Mouse (Mus musculus) heart, adult 2 months (tissue): ENCODE measurements around the gene Slc22a14. TPM values are rescaled to one million over a fixed set of nuclear protein-coding genes. Genes with fewer than 3 reads are reported as not detected.

Experiments
- DNase-seq, 2 experiments: peaks; one replicate each; pipeline ENCODE4 v3.0.0; 2021
- H3K27ac ChIP-seq: fragments of 200-600 bp; 2 replicates; pipeline ENCODE4 v1.8.1; 2022
- H3K27me3 ChIP-seq: fragments of 200-500 bp; 2 replicates; pipeline ENCODE4 v1.6.1; 2012; ENCODE audit warnings: mild to moderate bottlenecking, low read length, inconsistent platforms, mixed read lengths; ENCODE audit not compliant: control insufficient read depth, insufficient read depth
- H3K36me3 ChIP-seq: fragments of 200-500 bp; 2 replicates; pipeline ENCODE4 v1.6.1; 2012; ENCODE audit warnings: low read length, inconsistent platforms; ENCODE audit not compliant: control insufficient read depth, insufficient read depth
- H3K4me1 ChIP-seq: fragments of 200-500 bp; 2 replicates; pipeline ENCODE4 v1.6.1; 2011; ENCODE audit warnings: low read length; ENCODE audit not compliant: control insufficient read depth, insufficient read depth
- H3K4me3 ChIP-seq: fragments of 200-600 bp; 2 replicates; pipeline ENCODE4 v1.8.1; 2022
- H3K79me2 ChIP-seq: fragments of 200-500 bp; replicated peaks from 2 replicates; pipeline ENCODE4 v1.6.1; 2012; ENCODE audit warnings: mild to moderate bottlenecking, inconsistent platforms, low read length, moderate library complexity, mixed read lengths; ENCODE audit not compliant: control insufficient read depth, insufficient read depth
- H3K9ac ChIP-seq: fragments of 200-500 bp; 2 replicates; pipeline ENCODE4 v1.6.1; 2012; ENCODE audit warnings: low read depth, mild to moderate bottlenecking, control low read depth, inconsistent platforms, low read length, mixed read lengths
- CTCF ChIP-seq: fragments of 200-600 bp; IDR thresholded peaks from 2 replicates; pipeline ENCODE4 v1.8.1; 2022; ENCODE audit warnings: antibody characterized with exemption, mild to moderate bottlenecking, moderate library complexity
- EP300 ChIP-seq: fragments of 200-500 bp; IDR thresholded peaks from 2 replicates; pipeline ENCODE4 v1.6.1; 2011; ENCODE audit warnings: low read depth, low read length, control low read depth; ENCODE audit not compliant: insufficient read depth
- POLR2A ChIP-seq: fragments of 200-500 bp; IDR thresholded peaks from 2 replicates; pipeline ENCODE4 v1.6.1; 2011; ENCODE audit warnings: mild to moderate bottlenecking, low read depth, low read length, control low read depth; ENCODE audit not compliant: insufficient read depth
- WGBS: fragments of 180-500 bp; shearing (Covaris S2); methylation state at CpG from one replicate; pipeline ENCODE4 v1.1.7; 2018; 5-methylcytosine and 5-hydroxymethylcytosine counted together
- intact Hi-C: fragments of 180-260 bp; cut with DNase I; formaldehyde crosslinking; loops from one replicate; pipeline ENCODE4 v1.15.1; 2025
- polyA plus RNA-seq: library from polyadenylated mRNA; depleted of rRNA; stranded (reverse); fragments of >200 nt; gene quantifications from 2 replicates; pipeline ENCODE4 v1.2.3, GENCODE M21; 2012
- total RNA-seq, 2 experiments: library from RNA; stranded (reverse); gene quantifications; 2 replicates each; pipeline ENCODE4 v1.2.3; 2021

Slc22a14 gene
- total and polyA plus RNA-seq, 3 experiments = 0.78 TPM; not detected in 2

DNA sequence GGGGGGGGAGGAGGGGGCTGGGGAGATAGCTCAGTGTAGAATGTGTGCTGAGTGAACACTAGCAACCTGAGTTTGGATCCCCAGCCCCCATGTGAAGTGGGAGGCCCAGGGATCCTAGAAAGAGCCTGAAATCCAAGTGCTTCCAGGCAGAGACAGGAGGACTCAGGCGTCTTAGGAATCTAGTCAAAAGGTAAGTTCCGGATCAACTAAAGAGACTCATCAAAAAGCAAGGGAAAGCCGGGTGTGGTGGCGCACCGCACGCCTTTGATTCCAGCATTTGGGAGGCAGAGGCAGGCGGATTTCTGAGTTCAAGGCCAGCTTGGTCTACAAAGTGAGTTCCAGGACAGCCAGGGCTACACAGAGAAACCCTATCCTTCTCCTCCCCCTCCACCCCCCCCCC is 44.9 kb downstream of the Slc22a14 start:
- H3K9ac ChIP-seq = no peak overlapping the region

DNA sequence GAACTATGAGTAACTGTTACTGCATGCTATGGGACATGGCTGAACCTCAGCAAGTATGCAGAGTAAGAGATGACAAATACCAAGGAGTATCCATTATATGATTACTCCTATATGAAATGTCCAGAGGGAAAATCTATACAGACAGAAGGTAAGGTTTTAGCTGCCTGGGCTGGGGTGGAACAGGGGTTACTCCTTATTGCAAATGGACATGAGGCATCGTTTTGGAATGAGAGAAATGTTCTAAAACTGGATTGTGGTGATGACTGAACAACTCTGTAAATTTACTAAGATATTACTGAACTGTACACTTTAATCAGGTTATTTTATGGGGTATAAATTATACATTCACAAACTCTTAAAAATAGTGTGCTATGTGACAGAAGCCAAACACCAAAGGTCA is 46.5 kb downstream of the Slc22a14 start:
- intact Hi-C loops = no loop called here
- Histone ChIP-seq H3K79me2 (peaks cover 8% of the 10 kb centered on the region), H3K36me3 (peaks cover 3% of the 10 kb centered on the region; the same call in 1 of the 2 replicates), H3K27me3 (no peaks in the 10 kb centered on the region), H3K9ac (no peak overlapping the region), H3K4me1 (peaks cover 6% of the 10 kb centered on the region), H3K27ac (no peak overlapping the region), H3K4me3 (no peak overlapping the region)
- TF ChIP-seq EP300 (no peak), CTCF (no peak)
- WGBS = 78% methylated on average over 1 of the region's 1 CpGs
- DNase-seq = no peak

More for the DNA sequence above, 44.9 kb downstream of the Slc22a14 start:
- no peak overlapping the region for H3K27ac ChIP-seq
- intact Hi-C loops = loop anchor here (5.0 kb wide), 1 partner anchor 37 kb away; the partner anchor contains the start of gene Xylb
- TF ChIP-seq POLR2A (no peak), EP300 (no peak), CTCF (no peak)
- peaks cover 6% of the 10 kb centered on the region for H3K4me1 ChIP-seq
- 89% methylated on average over 7 of the region's 7 CpGs for WGBS
- no peaks in the 10 kb centered on the region for H3K27me3 ChIP-seq
- H3K4me3 ChIP-seq = no peak overlapping the region
- H3K36me3 ChIP-seq = peaks cover 3% of the 10 kb centered on the region; the same call in 1 of the 2 replicates
- H3K79me2 ChIP-seq = peaks cover 6% of the 10 kb centered on the region
- no peak for DNase-seq

DNA sequence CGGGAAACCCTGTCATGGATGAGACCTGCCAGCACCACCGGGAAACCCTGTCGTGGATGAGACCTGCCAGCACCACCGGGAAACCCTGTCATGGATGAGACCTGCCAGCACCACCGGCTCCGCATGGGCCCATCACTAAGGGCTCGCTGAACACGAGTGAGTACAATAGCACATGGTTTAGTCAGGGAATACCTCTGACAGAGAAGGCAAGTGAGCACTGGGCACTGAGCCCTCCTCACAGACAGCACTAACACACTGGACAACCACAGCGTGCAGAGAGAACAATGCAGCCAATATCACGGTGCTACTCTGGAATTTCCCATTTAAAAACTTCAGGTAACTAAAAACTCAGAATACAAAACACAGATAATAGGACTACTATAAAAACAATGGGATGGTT is 52.3 kb downstream of the Slc22a14 start:
- intact Hi-C loops = no loop called here
- H3K4me1 ChIP-seq = 0 out of 2 replicates have a peak, but pooled peaks cover 1% of the 10 kb centered on the region
- H3K27me3 ChIP-seq = no peaks in the 10 kb centered on the region
- no peak overlapping the region for H3K27ac ChIP-seq
- TF ChIP-seq EP300 = no peak
- TF ChIP-seq POLR2A = no peak
- no peak for TF ChIP-seq CTCF
- no peak overlapping the region for H3K9ac ChIP-seq
- H3K36me3 ChIP-seq = peaks cover 4% of the 10 kb centered on the region
- H3K4me3 ChIP-seq = no peak overlapping the region
- no peak for DNase-seq
- 54% methylated on average over 10 of the region's 10 CpGs for WGBS
- H3K79me2 ChIP-seq = peaks cover 6% of the 10 kb centered on the region

DNA sequence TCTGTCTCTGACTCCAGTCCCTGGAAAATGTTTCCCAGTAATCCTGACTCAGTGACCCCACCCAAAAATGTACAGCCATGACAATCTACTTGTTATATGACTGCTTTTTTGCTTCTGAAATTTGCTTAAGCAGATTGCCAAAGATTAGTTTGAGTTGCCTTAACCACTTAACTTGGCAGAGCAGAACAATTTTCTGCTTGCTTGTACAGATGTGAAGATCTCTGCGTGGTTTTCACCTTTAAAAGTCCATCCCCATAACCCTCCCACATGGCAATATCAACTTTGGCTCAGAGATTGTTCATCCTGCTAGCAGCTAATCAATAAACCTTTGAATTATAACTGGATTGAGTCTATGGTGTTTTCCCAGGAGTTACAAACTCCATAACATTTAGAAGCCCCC is 56.3 kb downstream of the Slc22a14 start:
- Histone ChIP-seq H3K4me1 (peaks cover 3% of the 10 kb centered on the region; the same call in 1 of the 2 replicates), H3K36me3 (peaks cover 4% of the 10 kb centered on the region), H3K27me3 (no peaks in the 10 kb centered on the region), H3K9ac (no peak overlapping the region), H3K4me3 (no peak overlapping the region), H3K27ac (no peak overlapping the region), H3K79me2 (peaks cover 3% of the 10 kb centered on the region)
- 98% methylated on average over 1 of the region's 1 CpGs for WGBS
- intact Hi-C loops = no loop called here
- no peak for DNase-seq
- TF ChIP-seq POLR2A (no peak), CTCF (no peak), EP300 (no peak)

DNA sequence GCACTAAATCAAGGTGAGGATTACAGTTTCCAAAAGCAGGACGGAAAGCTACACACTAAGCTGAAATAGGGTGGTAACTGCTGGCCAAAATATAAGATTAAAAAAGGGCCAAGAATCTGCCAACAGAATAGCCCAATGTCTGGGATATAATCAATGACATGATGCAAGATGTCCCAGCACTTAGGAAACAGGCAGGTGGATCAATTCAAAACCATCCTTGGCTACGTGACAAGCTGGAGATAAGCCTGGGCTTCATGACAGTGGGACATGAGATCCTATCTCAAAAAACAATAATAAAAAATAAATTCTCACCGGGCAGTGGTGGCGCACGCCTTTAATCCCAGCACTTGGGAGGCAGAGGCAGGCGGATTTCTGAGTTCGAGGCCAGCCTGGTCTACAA is 59.5 kb downstream of the Slc22a14 start:
- intact Hi-C loops = no loop called here
- WGBS = 90% methylated on average over 7 of the region's 7 CpGs

DNA sequence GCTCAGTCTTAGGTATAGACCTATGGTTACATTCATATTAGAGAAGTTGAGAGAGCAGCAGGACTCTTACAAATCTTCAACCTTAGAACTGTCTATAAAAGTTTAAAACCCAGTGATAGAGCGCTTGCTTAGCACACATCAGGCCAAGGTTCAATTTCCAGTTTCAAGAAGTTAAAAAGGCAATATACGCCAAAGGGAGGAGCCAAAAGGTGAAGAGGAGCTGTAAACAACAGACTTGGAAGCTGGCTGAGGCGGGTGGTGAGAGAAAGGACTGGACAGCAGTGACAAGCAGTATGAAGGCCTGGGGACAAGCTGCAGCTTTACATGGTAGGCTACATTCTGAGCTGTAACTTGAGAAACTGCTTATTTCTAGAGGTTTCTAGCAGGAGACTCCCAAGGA is 66.8 kb downstream of the Slc22a14 start:
- WGBS = 97% methylated on average over 3 of the region's 3 CpGs
- H3K9ac ChIP-seq = no peak overlapping the region
- H3K36me3 ChIP-seq = no peaks in the 10 kb centered on the region
- TF ChIP-seq CTCF (no peak), POLR2A (no peak), EP300 (no peak)
- no peak for DNase-seq
- intact Hi-C loops = loop anchor here (5.0 kb wide), 1 partner anchor 181 kb away; no protein-coding TSS in a partner anchor
- no peak overlapping the region for H3K27ac ChIP-seq
- H3K4me1 ChIP-seq = no peaks in the 10 kb centered on the region
- H3K79me2 ChIP-seq = peaks cover 1% of the 10 kb centered on the region; the same call in 1 of the 2 replicates
- no peaks in the 10 kb centered on the region for H3K27me3 ChIP-seq
- no peak overlapping the region for H3K4me3 ChIP-seq

More for the DNA sequence above, 59.5 kb downstream of the Slc22a14 start:
- H3K4me3 ChIP-seq = no peak overlapping the region
- peaks cover 4% of the 10 kb centered on the region for H3K36me3 ChIP-seq
- DNase-seq = no peak
- peaks cover 1% of the 10 kb centered on the region; the same call in 1 of the 2 replicates for H3K4me1 ChIP-seq
- no peaks in the 10 kb centered on the region; the same call in 1 of the 2 replicates for H3K79me2 ChIP-seq
- H3K9ac ChIP-seq = no peak overlapping the region
- no peak for TF ChIP-seq POLR2A
- H3K27ac ChIP-seq = no peak overlapping the region
- H3K27me3 ChIP-seq = no peaks in the 10 kb centered on the region
